Mouse (Mus musculus) brain, embryonic 14.5 days (tissue): ENCODE data around the gene Gng2.

Source experiments
- CTCF ChIP-seq: fragments of 200-500 bp; IDR thresholded peaks from 2 replicates; pipeline ENCODE4 v1.5.1; 2012; ENCODE audit warnings: inconsistent platforms, mild to moderate bottlenecking, moderate library complexity, borderline replicate concordance; ENCODE audit not compliant: insufficient read depth, insufficient read length; ENCODE audit errors: extremely low read depth
- POLR2A ChIP-seq: fragments of 200-500 bp; IDR thresholded peaks from 2 replicates; pipeline ENCODE4 v1.6.1; 2012; ENCODE audit warnings: mild to moderate bottlenecking, inconsistent platforms, borderline replicate concordance; ENCODE audit not compliant: poor library complexity, insufficient read depth, insufficient read length, severe bottlenecking; ENCODE audit errors: extremely low read depth

DNA sequence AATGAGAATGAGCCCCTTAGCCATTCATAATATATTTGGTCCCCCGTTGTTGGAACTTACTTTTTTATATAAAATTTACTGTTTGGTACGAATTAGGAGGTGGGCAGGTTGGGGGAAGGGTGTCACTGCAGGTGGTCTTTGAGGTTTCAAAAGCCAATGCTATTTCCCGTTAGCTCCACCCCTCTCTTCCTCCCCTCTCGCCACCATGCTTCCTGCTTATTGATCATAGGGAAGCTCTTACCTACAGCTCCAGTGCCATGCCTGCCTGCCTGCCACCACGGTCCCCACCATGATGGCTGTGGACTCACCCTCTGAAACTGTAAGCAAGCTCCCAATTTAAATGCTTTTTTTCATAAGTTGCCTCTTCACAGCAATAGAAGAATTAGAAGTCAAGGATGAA lies 16.6 kb upstream of the Gng2 start:
- TF ChIP-seq POLR2A: no peak
- no peak for TF ChIP-seq CTCF
